Mouse (Mus musculus) liver, embryonic 16.5 days (tissue): ENCODE results near the gene Slc47a2. TPM values are rescaled to one million over a fixed set of nuclear protein-coding genes. Genes with fewer than 3 reads are reported as not detected.
"Not testable (repeated sequence)": the region's sequence is repeated elsewhere in the genome, so short reads cannot be mapped to it uniquely, and the experiment has no call there.

Source experiments
- ATAC-seq: fragments of 200-750 bp; cut with Nextera tagmentation; 2 replicates; pipeline ENCODE4 v1.8.0; 2017; ENCODE audit warnings: low read depth, mild to moderate bottlenecking, moderate number of reproducible peaks, moderate library complexity
- H3K27ac ChIP-seq: fragments of 300-500 bp; sonication (generic); 2 replicates; pipeline ENCODE4 v1.5.1; 2014; ENCODE audit warnings: mild to moderate bottlenecking, low read length
- H3K27me3 ChIP-seq: fragments of 300-500 bp; sonication (generic); 2 replicates; pipeline ENCODE4 v1.6.1; 2014; ENCODE audit warnings: low read depth, low read length, mixed read lengths; ENCODE audit not compliant: control insufficient read depth, insufficient read depth
- H3K36me3 ChIP-seq: fragments of 300-500 bp; sonication (generic); 2 replicates; pipeline ENCODE4 v1.6.1; 2014; ENCODE audit warnings: mild to moderate bottlenecking; ENCODE audit not compliant: control insufficient read depth, insufficient read depth
- H3K4me1 ChIP-seq: fragments of 300-500 bp; sonication (generic); 2 replicates; pipeline ENCODE4 v1.6.1; 2014; ENCODE audit warnings: low read depth, low read length, mixed read lengths; ENCODE audit not compliant: control insufficient read depth
- H3K4me2 ChIP-seq: fragments of 300-500 bp; sonication (generic); 2 replicates; pipeline ENCODE4 v1.6.1; 2014; ENCODE audit warnings: low read depth, low read length, mixed read lengths
- H3K4me3 ChIP-seq: fragments of 300-500 bp; sonication (generic); 2 replicates; pipeline ENCODE4 v1.5.1; 2014; ENCODE audit warnings: low read depth, mild to moderate bottlenecking, low read length
- H3K9ac ChIP-seq: fragments of 300-500 bp; sonication (generic); 2 replicates; pipeline ENCODE4 v1.6.1; 2014; ENCODE audit warnings: low read depth, low read length
- H3K9me3 ChIP-seq: fragments of 300-500 bp; sonication (generic); replicated peaks from 2 replicates; pipeline ENCODE4 v1.6.1; 2016; ENCODE audit warnings: low read length; ENCODE audit not compliant: control insufficient read depth
- WGBS: fragments of 180-500 bp; shearing (Covaris S2); extraction: QIAGEN DNeasy Blood & Tissue Kit; methylation state at CpG from one replicate; pipeline ENCODE4 v1.1.7; 2014; ENCODE audit not compliant: insufficient replicate concordance; 5-methylcytosine and 5-hydroxymethylcytosine counted together
- polyA plus RNA-seq: library from polyadenylated mRNA; unstranded; fragments of >200 nt; fragmentation: Nextera tagmentation; extraction: Ambion mirVana; gene quantifications from 2 replicates; pipeline ENCODE4 v1.2.1, GENCODE M21; 2015

Slc47a2 gene
- polyA plus RNA-seq, 1 experiment from 2014 or later: 0.06 TPM

- Histone ChIP-seq H3K27me3 (no peaks in the 10 kb centered on the region), H3K4me2 (no peak overlapping the region), H3K4me3 (no peak overlapping the region), H3K27ac (no peak overlapping the region), H3K9me3 (no peaks in the 10 kb centered on the region), H3K9ac (no peak overlapping the region), H3K4me1 (peaks cover 6% of the 10 kb centered on the region), H3K36me3 (no peaks in the 10 kb centered on the region)
- 44% methylated on average over 12 of the region's 12 CpGs for WGBS
- no peak for ATAC-seq
Measured at GRCm38 (mm10) chr11:61319233-61319922, 23.3 kb downstream of the Slc47a2 start.

GRCm38 (mm10) chr11:61316864-61317263 lies 25.8 kb downstream of the Slc47a2 start:
- Histone ChIP-seq H3K27ac (no peak overlapping the region), H3K9ac (no peak overlapping the region), H3K9me3 (no peaks in the 10 kb centered on the region), H3K27me3 (no peaks in the 10 kb centered on the region), H3K36me3 (no peaks in the 10 kb centered on the region), H3K4me3 (no peak overlapping the region), H3K4me1 (peaks cover 10% of the 10 kb centered on the region), H3K4me2 (no peak overlapping the region)
- no peak for ATAC-seq
- WGBS: 39% methylated on average over 2 of the region's 2 CpGs

GRCm38 (mm10) chr11:61310321-61310720 lies 32.3 kb downstream of the Slc47a2 start:
- Histone ChIP-seq H3K27ac (no peak overlapping the region), H3K4me1 (peaks cover 4% of the 10 kb centered on the region), H3K9me3 (no peaks in the 10 kb centered on the region), H3K36me3 (no peaks in the 10 kb centered on the region), H3K4me2 (no peak overlapping the region), H3K4me3 (no peak overlapping the region), H3K27me3 (no peaks in the 10 kb centered on the region), H3K9ac (no peak overlapping the region)
- no peak for ATAC-seq
- 51% methylated on average over 7 of the region's 7 CpGs for WGBS

GRCm38 (mm10) chr11:61309831-61310230 lies 32.8 kb downstream of the Slc47a2 start:
- Histone ChIP-seq H3K4me3 (no peak overlapping the region), H3K4me1 (peaks cover 4% of the 10 kb centered on the region), H3K36me3 (no peaks in the 10 kb centered on the region), H3K9me3 (no peaks in the 10 kb centered on the region), H3K27me3 (no peaks in the 10 kb centered on the region), H3K9ac (no peak overlapping the region), H3K27ac (no peak overlapping the region), H3K4me2 (no peak overlapping the region)
- no peak for ATAC-seq
- 54% methylated on average over 12 of the region's 12 CpGs for WGBS

- H3K4me2 ChIP-seq: no peak overlapping the region
- no peaks in the 10 kb centered on the region for H3K9me3 ChIP-seq
- no peaks in the 10 kb centered on the region; the same call in 1 of the 2 replicates for H3K4me1 ChIP-seq
- no peak overlapping the region for H3K27ac ChIP-seq
- no peak overlapping the region for H3K4me3 ChIP-seq
- H3K9ac ChIP-seq: no peak overlapping the region
- no peaks in the 10 kb centered on the region for H3K36me3 ChIP-seq
- 31% methylated on average over 7 of the region's 7 CpGs for WGBS
- ATAC-seq: peak; percentile 27; the same call in 1 of the 2 replicates
- H3K27me3 ChIP-seq: no peaks in the 10 kb centered on the region
Measured at GRCm38 (mm10) chr11:61307795-61308194, 34.9 kb downstream of the Slc47a2 start.

- Histone ChIP-seq H3K27ac (no peak overlapping the region), H3K27me3 (no peaks in the 10 kb centered on the region), H3K4me2 (no peak overlapping the region), H3K9me3 (no peaks in the 10 kb centered on the region), H3K9ac (no peak overlapping the region), H3K4me1 (peaks cover 2% of the 10 kb centered on the region; the same call in 1 of the 2 replicates), H3K4me3 (no peak overlapping the region), H3K36me3 (no peaks in the 10 kb centered on the region)
- ATAC-seq: no peak
- WGBS: 56% methylated on average over 4 of the region's 4 CpGs
Measured at GRCm38 (mm10) chr11:61305377-61305776, 37.3 kb downstream of the Slc47a2 start.

GRCm38 (mm10) chr11:61304535-61304934 lies 38.1 kb downstream of the Slc47a2 start:
- not testable (repeated sequence) for H3K36me3 ChIP-seq, H3K27ac ChIP-seq, H3K9me3 ChIP-seq, H3K4me3 ChIP-seq, H3K4me1 ChIP-seq, H3K27me3 ChIP-seq, H3K9ac ChIP-seq, H3K4me2 ChIP-seq, ATAC-seq
- WGBS: 76% methylated on average over 6 of the region's 10 CpGs

GRCm38 (mm10) chr11:61300716-61301392 lies 41.8 kb downstream of the Slc47a2 start:
- Histone ChIP-seq H3K27ac (no peak overlapping the region), H3K9ac (no peak overlapping the region), H3K9me3 (no peaks in the 10 kb centered on the region), H3K27me3 (no peaks in the 10 kb centered on the region), H3K4me2 (peak overlapping the region; percentile 12), H3K4me1 (peaks cover 2% of the 10 kb centered on the region; the same call in 1 of the 2 replicates), H3K36me3 (no peaks in the 10 kb centered on the region), H3K4me3 (no peak overlapping the region)
- 42% methylated on average over 13 of the region's 16 CpGs for WGBS
- peak; percentile 43; the same call in 1 of the 2 replicates for ATAC-seq

GRCm38 (mm10) chr11:61300205-61300604 lies 42.5 kb downstream of the Slc47a2 start:
- peaks cover 2% of the 10 kb centered on the region; the same call in 1 of the 2 replicates for H3K4me1 ChIP-seq
- no peaks in the 10 kb centered on the region; the same call in 1 of the 2 replicates for H3K9me3 ChIP-seq
- H3K4me3 ChIP-seq: no peak overlapping the region
- no peak overlapping the region for H3K4me2 ChIP-seq
- H3K27ac ChIP-seq: no peak overlapping the region
- H3K9ac ChIP-seq: no peak overlapping the region
- H3K27me3 ChIP-seq: no peaks in the 10 kb centered on the region
- 31% methylated on average over 3 of the region's 3 CpGs for WGBS
- peak; percentile 43; the same call in 1 of the 2 replicates for ATAC-seq
- H3K36me3 ChIP-seq: no peaks in the 10 kb centered on the region
